Mouse (Mus musculus) left cerebral cortex, adult 11 months (tissue): ENCODE data around the gene Tmem30b.
"Not testable (repeated sequence)": the region's sequence is repeated elsewhere in the genome, so short reads cannot be mapped to it uniquely, and the experiment has no call there.

Experiments used
- DNase-seq: peaks from one replicate; pipeline ENCODE4 v3.0.0; 2022; ENCODE audit warnings: low spot score

Gene Tmem30b

DNA sequence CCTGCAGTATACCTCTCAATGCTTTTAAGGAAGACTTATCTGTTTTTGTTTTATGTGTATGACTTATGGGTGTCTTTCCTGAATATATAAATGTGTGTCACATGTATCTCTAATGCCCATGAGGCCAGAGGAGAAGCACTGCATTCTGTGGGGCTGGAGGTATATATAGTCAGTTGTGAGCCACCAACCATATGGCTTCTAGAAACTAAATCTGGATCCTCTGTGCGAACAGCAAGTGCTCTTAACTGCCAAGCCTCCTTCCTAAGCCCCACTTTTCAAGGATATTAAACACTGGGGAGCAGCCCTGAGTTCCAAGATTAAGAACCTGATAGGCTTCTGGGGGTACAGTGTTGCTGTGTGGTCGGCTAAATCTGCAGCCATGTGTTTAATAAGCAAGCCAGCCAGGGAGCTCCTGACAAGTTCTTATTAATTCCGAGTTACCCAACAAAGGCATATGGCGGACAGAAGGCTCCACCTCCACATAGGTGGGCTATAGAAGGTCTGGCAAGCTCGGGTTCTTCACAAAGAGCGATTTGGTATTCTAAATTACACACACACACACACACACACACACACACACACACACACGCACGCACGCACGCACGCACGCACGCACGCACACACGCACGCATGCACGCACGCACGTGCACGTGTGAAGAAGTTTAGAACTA is 12.5 kb upstream of the Tmem30b start:
- peak; percentile 17 for DNase-seq

DNA sequence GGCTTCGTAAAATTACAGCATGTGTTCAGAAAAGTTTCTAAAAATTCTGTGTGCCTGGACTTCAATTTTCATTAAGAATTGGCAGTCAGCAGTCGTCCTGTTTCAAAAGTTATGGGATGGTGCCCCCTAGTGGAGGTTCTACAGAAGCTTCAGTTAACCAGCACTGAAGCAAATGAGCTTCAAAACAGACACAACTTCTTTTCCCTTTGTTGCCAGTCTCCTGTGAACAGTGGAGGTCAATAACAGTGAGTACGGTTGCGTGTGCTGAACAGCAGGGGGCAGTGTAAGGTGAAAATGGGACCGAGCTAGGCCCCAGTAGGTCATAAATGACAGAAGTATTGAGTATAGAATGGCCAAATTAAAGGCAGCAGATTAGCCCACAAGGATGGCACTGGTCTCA is 8.0 kb upstream of the Tmem30b start:
- no peak for DNase-seq

DNA sequence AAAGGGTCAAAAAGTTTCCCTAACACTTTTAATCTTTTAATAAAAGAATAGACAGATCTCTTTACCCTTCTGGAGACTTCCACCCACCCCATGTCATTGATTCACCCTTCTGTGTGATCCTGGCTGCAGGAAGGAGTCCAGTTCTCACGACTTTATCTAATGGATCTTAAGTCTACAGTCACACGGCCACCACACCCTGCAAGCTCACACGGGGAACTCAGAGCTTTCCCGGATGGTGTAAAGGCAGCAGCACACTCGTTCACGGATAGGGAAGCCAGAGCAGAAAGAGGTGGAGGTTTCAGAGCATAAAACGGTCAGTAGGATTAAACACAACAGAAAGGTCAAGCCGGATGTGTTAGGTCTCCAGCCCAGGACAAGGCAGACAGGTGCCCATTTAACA is 2.1 kb upstream of the Tmem30b start:
- no peak for DNase-seq

DNA sequence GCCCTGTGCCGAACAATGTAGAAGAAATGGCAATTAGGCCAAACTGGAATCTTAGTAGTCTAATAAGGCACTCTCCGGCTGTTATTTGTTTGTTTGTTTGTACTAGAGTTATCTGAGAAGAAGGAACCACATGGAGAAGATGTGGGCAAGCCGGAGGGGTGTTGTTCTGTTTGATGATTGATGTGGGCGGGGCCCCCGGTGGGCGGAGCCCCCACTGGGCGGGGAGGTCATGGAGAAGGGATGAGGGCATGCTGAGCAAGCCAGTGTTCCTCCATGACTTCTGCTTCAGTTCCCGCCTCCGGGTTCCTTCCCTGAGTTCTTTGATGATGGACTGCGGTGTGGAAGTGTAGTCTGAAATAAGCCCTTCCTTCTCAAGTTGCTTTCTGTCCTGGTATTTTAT is 1.5 kb upstream of the Tmem30b start:
- no peak for DNase-seq

DNA sequence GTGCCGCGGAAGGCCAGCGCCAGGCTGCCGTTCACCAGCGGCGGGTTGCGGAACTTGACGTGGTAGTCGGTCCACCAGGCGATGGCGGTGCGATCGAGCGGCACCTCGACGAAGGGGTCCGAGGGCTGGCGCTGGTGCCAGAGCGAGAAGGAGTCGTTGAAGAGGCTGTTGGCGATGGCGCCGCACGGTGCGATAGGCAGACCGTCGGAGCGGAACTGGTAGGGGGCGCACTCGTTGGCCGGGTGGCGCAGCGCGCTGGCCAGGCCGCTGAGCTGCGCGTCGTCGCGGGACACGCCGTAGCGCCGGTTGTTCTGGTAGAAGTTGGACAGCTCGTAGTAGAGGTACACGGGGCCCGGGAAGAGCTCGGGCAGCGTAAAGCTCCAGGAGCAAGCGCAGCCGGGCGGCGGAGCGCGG is 513 bp downstream of the Tmem30b start:
- DNase-seq: no peak

DNA sequence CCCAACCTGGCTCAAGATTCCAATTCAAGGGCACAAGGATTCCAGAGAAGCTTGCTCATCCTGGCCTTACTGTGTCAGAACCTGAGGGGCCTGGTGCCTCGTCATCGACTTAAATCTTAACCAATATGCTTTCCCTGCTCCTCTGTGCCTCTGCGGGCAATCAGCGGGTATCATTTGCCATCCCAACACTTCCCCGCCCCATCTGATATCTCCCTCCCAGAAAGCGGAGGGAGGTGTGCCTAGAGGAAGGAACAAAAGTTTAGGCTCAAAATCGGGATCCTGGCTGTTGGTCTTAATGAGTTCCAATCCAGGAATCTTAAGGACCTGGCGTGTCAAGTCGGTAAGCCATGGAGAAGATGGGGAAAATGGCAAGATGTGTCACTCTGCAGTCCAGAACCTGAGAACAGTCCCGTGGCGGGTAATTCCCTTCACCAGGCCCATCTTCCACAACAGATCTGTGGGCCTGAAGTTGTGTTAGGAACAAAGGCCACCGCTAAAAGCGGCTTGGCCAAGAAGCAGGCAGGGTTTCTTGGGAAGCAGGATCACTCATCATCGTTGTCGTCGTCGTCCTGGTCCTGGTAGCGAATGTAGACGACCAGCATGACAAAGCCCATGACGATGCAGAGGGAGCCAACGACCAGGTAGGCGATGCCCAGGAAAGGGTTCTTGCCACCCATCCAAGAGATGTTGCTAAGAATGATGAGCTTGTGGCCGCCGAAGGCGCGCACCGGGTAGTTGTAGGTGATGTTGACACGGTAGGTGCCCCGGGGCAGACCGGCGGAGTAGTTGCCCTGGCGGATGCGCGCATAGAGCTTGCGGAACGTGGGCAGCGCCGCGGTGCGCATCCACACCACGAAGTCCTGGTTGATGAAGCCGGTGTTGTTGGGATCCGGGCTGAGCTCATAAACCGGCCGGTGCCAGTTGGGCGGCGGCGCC is 1.2 kb downstream of the Tmem30b start:
- no peak for DNase-seq

DNA sequence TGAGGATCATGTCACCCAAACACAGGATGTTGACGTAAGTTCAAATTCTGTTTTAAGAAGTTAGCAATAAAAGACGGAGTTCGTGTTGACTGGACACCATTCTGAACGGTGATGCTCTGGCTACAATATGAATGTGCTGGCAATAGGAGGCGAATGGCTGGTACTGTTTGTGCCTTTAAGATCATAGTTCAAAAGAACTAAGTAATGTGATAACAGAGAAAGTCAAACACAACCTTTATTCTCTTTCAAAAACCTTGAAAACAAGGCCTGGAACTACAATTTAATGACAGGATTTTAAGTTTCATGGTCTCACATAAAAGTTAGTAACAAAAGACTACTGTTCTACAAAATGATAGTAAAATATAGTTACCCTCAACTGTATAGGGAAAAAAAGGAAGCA is 3.0 kb downstream of the Tmem30b start:
- no peak for DNase-seq

DNA sequence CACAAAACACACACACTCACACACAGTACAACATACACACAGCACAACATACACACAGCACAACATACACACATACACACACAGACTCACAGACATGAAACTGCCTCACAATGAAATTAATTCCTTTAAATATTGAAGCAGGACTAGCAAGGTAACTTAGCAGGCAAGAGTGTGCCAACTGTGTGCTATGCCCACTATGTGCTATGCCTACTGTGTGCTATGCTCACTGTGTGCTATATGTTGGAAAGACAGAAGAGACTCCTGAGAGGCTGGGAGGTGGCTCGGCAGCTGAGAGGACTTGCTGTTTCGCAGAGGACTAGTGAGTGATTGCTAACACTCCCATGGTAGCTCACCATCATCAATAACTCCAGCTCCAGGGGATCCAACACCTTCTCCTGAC is 5.8 kb downstream of the Tmem30b start:
- DNase-seq: no peak

DNA sequence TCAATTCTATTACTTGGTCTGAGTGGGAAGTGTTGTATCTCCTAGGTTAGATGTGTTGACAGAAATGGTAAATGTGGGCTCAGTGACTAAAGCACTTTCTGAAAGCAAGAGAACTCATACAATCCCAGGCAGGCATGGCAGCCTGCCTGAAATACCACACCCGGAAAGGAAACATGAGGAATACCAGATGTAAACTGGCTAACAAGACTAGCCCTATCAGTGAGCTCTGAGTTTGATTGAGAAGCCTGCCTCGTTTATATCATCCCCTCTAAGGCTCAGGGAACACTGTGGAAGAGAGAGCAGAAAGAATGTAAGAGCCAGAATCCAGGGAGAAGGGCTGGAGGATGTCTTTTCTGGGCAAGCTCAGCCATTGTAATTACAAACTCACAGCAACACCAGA is 7.0 kb downstream of the Tmem30b start:
- DNase-seq: no peak

DNA sequence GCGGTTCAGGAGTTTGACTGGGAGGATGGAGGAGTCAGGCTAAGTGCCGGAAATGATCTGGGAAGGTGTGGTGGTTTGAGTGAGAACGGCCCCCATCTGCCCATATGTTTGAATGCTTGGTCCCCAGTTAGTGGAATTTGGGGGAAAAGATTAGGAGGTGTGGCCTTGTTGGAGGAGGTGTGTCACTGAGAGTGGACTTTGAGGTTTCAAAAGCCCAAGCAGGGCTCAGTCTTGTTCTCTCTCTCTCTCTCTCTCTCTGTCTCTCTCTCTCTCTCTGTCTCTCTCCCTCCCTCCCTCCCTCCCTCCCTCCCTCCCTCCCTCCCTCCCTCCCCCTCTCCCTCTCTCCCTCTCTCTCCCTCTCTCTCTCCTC is 8.1 kb downstream of the Tmem30b start:
- not testable (repeated sequence) for DNase-seq

DNA sequence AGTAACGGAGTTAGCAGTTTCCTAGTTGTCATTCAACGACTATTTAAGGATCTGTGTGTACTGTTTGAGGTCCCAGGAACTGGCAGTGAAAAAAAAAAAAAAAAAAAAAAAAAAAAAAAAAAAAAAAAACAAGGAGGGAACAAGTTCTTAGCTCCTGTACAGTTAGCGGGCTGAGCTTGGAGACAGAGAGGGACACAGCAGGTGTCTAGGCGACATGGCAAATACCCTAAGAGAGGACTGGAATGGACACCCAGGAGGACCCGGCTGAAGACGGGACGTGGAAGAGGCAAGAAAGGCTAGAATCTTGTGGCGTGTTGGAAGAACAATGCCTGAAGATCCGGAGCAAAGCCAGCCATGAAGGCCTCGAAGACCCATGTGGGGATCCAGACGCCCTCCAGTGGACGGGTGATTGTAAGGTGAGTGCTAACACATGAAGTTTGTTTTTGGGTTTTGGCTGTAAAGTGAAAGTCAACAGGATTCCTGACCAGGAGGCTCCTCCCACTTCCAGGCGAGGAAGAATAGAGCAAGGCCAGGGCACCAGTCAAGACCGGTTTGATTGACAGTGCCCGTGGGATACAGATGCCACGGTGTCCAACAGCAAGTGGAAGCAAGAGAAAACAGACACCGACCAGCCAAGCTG is 8.6 kb downstream of the Tmem30b start:
- DNase-seq: no peak

DNA sequence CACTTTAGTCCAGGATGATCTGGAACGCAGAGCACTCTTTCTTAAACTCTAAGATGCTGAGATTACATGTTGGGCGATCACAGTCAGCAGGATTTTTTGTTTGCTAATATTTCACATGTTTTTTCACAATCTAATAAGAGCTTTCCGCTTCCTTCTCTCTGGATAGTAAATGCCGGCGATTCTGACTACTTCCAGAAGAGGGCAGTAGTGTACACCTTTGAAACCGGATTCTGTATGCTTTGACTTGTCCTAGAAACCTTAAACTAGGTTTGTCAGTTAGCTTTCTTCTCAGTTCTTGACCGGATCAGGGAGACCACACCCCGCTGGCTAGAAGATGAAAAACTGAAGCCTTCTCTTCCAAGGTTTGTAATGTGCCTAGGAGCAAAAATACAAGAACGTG is 11.6 kb downstream of the Tmem30b start:
- DNase-seq: peak; percentile 30

DNA sequence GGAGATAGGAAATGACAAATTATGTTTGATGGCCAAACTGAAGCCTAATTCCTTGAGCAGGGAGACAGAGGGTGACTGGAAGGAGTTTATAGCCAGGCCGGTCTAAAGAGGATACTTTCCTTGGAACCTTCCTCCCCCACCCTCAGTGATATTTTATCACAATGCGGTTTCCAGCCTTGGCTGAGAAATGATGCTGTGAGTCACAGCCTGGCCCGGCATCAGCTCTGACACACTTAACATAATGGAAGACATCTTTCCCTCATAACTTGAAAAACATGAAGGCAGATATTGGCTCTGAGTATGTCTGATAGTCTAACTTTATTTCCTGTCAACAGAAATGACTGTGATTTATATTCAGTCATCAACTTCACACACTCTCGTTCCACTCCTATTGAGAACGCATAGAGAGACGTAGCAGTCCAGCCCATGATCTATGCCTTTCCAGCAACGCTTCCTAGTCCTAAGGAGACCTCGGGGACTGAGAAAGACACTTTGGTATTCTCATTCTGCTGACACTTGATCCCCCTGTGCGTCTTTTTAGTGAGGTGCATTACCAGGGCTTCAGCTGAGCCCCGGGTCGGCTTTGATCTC is 14.2 kb downstream of the Tmem30b start:
- DNase-seq: no peak

DNA sequence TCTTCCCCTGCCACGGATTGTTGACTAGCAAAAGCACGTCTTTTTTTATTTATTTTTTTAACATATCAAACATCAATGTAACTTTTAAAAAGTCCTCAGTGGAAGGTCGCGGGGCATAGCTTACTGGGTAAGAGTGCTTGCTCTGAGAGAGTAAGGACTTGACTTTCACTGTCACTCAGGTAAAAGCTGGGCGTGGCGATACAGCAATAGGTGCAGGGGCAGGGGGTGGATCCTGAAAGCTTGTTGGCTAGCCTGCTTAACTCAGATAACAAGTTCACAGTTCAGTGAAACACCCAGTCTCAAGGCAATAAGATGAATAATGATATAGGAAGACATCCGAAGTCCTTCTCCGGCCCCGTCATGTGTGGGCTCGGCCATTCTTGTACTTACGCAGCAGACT is 16.6 kb downstream of the Tmem30b start:
- no peak for DNase-seq

DNA sequence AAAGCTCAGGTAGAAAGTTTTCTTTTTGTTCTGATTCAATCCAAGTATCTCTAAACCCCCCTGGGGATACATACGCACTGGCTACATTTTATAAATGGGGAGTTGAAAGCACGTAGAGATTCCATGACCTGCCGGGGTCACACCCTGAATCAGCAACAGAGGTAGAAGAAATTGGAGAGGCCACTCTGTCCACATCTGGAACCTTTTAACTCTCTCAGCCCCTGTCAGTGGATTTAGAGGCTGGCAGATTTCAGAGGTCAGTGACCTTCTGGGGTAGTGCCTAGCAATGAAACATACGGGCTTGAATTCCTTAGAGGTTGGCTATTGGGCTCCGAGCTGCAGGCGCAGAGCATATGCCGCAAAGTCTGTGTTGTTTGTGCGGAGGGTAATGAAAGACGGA is 17.1 kb downstream of the Tmem30b start:
- DNase-seq: no peak

DNA sequence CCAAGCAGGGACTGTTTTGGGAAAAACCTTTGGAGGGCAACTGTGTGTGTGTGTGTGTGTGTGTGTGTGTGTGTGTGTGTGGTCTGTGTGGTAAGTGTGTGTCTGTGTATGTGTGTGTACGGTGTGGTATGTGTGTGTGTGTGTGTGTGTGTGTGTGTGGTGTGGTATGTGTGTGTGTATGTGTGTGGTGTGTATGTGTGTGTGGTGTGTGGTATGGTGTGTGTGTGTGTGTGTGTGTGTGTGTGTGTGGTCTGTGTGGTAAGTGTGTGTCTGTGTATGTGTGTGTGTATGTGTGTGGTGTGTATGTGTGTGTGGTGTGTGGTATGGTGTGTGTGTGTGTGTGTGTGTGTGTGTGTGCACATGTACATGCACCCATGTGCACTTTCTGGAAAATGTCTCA is 18.1 kb downstream of the Tmem30b start:
- DNase-seq: not testable (repeated sequence)

DNA sequence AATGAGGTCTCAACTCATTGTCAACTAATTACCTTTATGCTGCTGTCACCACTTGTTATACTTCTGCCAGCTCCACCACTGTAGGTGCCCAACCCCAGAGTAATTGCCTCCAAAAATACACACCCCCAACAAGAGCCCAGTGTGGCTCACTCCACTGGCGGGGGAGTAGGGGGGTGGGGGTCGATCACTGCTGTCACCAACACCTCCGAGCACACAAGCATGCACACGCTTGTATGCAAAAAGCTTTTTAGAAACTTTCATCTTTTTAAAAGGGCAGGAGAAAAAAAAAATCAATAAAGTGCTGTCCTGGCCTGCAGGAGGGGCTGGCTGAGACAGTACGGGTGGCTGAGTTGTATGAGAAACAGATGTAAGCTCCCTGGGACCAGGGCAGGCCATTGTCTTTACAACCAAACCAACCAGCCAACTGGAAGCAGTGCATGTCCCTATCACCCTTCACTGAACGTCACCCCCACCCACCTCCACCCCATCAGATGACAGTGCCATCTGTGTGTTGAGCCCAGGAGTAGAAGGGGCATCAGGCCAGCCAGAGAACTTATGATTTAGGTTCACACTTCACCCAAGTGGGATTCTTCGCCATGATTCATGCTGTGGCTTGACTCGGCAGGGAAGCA is 20.8 kb downstream of the Tmem30b start:
- DNase-seq: no peak

DNA sequence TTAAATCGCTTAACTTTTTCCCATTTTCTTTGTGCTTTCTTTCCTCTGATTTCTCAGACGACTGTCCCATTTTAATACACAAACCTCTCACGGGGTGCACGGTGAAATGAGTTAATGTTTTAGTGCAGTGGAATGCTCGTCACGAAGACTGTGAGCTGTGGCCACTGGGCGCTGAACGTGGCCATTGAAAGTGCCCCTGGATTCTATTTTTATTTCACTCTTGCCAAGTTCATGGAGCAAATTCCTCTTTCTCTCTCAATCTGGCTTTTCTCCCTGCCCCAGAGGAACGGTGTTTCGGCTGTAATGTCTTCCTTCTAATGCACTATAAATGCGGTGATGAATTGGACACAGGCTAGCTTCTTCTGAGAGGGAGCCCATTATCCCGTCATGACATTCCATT is 23.1 kb downstream of the Tmem30b start:
- no peak for DNase-seq

DNA sequence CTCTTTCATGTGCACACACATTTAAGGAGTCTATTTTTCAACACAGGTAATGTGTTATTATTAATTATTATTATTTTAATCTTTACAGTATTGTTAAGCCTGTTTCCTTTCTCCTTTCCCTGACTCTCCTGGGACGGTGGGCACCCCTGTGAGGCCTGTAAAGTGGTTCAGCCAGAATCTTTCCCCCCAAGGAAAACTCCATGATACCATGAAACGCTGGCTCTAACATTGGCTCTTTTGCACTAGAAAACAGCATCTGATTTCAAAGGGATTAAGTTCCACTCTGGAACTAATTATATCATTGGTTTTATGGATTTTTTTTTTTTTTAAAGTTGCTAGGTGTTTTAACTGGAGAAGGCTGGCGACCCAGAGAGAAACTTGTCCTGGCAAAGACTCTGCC is 24.2 kb downstream of the Tmem30b start:
- DNase-seq: no peak

DNA sequence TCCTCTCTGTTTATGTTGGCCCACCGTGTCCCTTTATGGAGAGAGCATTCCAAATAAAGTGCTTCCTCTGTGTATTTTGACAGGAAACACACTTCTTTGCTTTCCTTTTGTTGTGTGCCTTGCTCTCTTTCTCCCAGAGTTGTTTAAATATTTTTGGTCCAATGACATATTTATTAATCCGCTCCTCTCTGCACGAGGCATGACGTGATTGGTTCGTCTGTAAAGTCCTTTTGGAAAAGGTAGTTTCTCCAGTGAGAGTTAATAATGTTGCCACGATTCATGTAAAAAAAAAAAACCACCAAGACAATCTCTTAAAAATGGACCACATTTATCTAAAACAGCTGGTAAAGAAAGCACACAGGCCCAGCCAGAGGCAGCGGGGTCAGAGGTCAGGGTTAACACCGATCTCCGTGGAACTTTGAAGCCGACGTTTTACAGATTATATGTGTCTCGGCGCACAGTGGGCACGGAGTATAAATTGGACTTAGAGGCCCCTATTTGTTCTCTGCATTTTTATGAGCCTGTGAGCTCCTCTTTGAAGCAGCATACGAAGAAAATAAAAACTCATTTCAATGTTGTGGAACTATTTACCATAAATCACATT is 24.9 kb downstream of the Tmem30b start:
- no peak for DNase-seq

DNA sequence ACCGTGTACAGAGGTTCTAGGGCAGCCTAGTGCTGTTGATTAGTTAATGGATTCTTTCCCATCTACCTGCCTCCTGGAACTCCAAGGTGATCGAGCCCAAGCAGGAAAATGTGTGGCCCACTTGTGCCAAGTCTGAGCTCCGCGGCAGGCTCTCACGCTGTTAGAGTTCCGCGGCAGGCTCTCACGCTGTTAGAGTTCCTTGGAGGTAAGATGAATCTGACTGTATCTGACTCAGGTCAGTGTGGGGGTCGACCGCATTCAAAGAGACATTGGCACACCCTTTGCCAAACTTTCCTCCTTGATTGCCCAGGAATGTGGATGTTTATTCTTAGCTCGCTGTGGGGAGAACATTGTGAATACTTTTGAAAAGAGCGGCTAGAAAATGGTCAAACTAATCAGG is 28.4 kb downstream of the Tmem30b start:
- DNase-seq: no peak
